In genomic region chr9:27011572-27011971, GRCm38 (mm10) we compare ENCODE assay signal across 30 mouse cellular contexts.
"Had no signal": no experiment of that assay in that cellular context is flagged by ENCODE, and none has a peak within 500 bp of the region (broad histone marks: within the 10 kb centered on the region; RNA-seq: fewer than 3 reads in every experiment).

No protein-coding gene starts in this region.

- ATAC-seq: liver, embryonic 12.5 days; liver, postnatal 0 days; midbrain, embryonic 13.5 days; midbrain, embryonic 15.5 days; midbrain, embryonic 16.5 days had no signal

- H3K4me3 ChIP-seq: left cerebral cortex, adult 2 months; limb, embryonic 10.5 days; limb, embryonic 12.5 days; limb, embryonic 13.5 days; limb, embryonic 15.5 days; liver, embryonic 12.5 days; liver, embryonic 13.5 days; liver, embryonic 15.5 days; lung, embryonic 15.5 days; megakaryocyte, embryonic 14.5 days; midbrain, embryonic 10.5 days; midbrain, embryonic 12.5 days; midbrain, embryonic 13.5 days; midbrain, embryonic 15.5 days; myocyte; neural tube, embryonic 12.5 days had no signal

- H3K27me3 ChIP-seq: limb, embryonic 12.5 days; limb, embryonic 13.5 days; limb, embryonic 15.5 days; liver, embryonic 12.5 days; liver, embryonic 13.5 days; liver, embryonic 15.5 days; lung, embryonic 15.5 days; megakaryocyte, embryonic 14.5 days; midbrain, embryonic 12.5 days; midbrain, embryonic 13.5 days; midbrain, embryonic 15.5 days; neural tube, embryonic 12.5 days had no signal

- H3K4me1 ChIP-seq: limb, embryonic 10.5 days; limb, embryonic 12.5 days; limb, embryonic 13.5 days; limb, embryonic 15.5 days; liver, embryonic 12.5 days; liver, embryonic 13.5 days; liver, embryonic 15.5 days; lung, embryonic 15.5 days; megakaryocyte, embryonic 14.5 days; midbrain, embryonic 10.5 days; midbrain, embryonic 12.5 days; midbrain, embryonic 13.5 days; midbrain, embryonic 15.5 days; neural tube, embryonic 12.5 days had no signal

- DNase-seq: left cerebral cortex, postnatal 4 days; liver; liver, embryonic 13.5 days; liver, postnatal 0 days; lung, adult 18-20 months; lung, adult 2 months; lung, embryonic 14.5 days; lung, postnatal 14 days; lung, postnatal 36 days; midbrain, embryonic 14.5 days had no signal

- H3K27ac ChIP-seq: left cerebral cortex, adult 2 months; limb, embryonic 10.5 days; limb, embryonic 12.5 days; limb, embryonic 13.5 days; limb, embryonic 15.5 days; liver, embryonic 12.5 days; liver, embryonic 13.5 days; liver, embryonic 14.5 days; liver, embryonic 15.5 days; lung, embryonic 15.5 days; macrophage; midbrain, embryonic 10.5 days; midbrain, embryonic 12.5 days; midbrain, embryonic 13.5 days; midbrain, embryonic 15.5 days; neural tube, embryonic 12.5 days had no signal

- H3K9ac ChIP-seq: limb, embryonic 12.5 days; limb, embryonic 13.5 days; limb, embryonic 15.5 days; liver, embryonic 12.5 days; liver, embryonic 13.5 days; liver, embryonic 14.5 days; liver, embryonic 15.5 days; liver, postnatal 0 days; lung, embryonic 14.5 days; lung, embryonic 15.5 days; midbrain, embryonic 12.5 days; midbrain, embryonic 13.5 days; midbrain, embryonic 15.5 days; neural tube, embryonic 12.5 days had no signal

- H3K4me2 ChIP-seq: limb, embryonic 12.5 days; limb, embryonic 13.5 days; limb, embryonic 15.5 days; liver, embryonic 11.5 days; liver, embryonic 12.5 days; liver, embryonic 13.5 days; liver, embryonic 15.5 days; lung, embryonic 14.5 days; lung, embryonic 15.5 days; midbrain, embryonic 11.5 days; midbrain, embryonic 12.5 days; midbrain, embryonic 13.5 days; midbrain, embryonic 15.5 days; neural tube, embryonic 12.5 days had no signal

- H3K9me3 ChIP-seq: limb, embryonic 10.5 days; limb, embryonic 12.5 days; limb, embryonic 13.5 days; limb, embryonic 15.5 days; liver, embryonic 12.5 days; liver, embryonic 13.5 days; liver, embryonic 15.5 days; lung, embryonic 15.5 days; megakaryocyte, embryonic 14.5 days; midbrain, embryonic 10.5 days; midbrain, embryonic 12.5 days; midbrain, embryonic 13.5 days; midbrain, embryonic 15.5 days; neural tube, embryonic 12.5 days had no signal
